Mouse (Mus musculus) brain, embryonic 14.5 days (tissue): ENCODE measurements at regions not wholly inside any gene's neighbourhood (a gene's known extent, or its start where the extent isn't known, plus 50 kb on each side); places are given as distances from the start of the nearest gene placed in this dataset.

ENCODE experiments used
- CTCF ChIP-seq: fragments of 200-500 bp; IDR thresholded peaks from 2 replicates; pipeline ENCODE4 v1.5.1; 2012; ENCODE audit warnings: inconsistent platforms, mild to moderate bottlenecking, moderate library complexity, borderline replicate concordance; ENCODE audit not compliant: insufficient read depth, insufficient read length; ENCODE audit errors: extremely low read depth
- POLR2A ChIP-seq: fragments of 200-500 bp; IDR thresholded peaks from 2 replicates; pipeline ENCODE4 v1.6.1; 2012; ENCODE audit warnings: mild to moderate bottlenecking, inconsistent platforms, borderline replicate concordance; ENCODE audit not compliant: poor library complexity, insufficient read depth, insufficient read length, severe bottlenecking; ENCODE audit errors: extremely low read depth

- TF ChIP-seq CTCF (no peak), POLR2A (no peak)
Measured at GRCm38 (mm10) chr13:42579471-42579870, 101.0 kb upstream of the Phactr1 start.
